Mouse (Mus musculus): ENCODE data around the gene Gabrr2.

DNA sequence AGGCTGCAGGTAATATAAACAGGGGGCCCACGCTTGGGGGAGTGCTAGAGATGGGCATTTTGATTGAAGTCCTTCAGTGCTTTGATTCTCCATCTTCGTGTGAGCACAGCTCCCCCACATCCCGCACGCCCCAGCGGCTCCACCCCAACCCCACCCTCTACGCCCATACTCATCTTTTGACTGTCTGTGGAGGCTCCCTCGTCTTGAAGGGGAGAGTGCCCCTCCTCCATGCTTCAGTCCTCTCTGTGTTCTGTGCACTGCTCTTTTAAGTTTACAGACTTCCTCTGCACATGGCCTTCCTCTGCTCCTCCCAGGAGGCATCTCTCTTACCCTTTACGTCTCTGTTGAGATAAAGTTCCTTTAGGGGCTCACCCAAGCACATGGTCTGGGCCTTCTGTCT, 14.9 kb downstream of the Gabrr2 start:
- no peak for TF ChIP-seq CTCF (IDR thresholded peaks at IDR 0.05; ENCODE audit: low read depth)
- no peak for TF ChIP-seq EP300 (optimal IDR thresholded peaks at IDR 0.05)
